Mouse (Mus musculus) forebrain, embryonic 16.5 days (tissue): ENCODE measurements around the gene Dmwd. TPM values are rescaled to one million over a fixed set of nuclear protein-coding genes. Genes with fewer than 3 reads are reported as not detected.
"Not testable (repeated sequence)": the region's sequence is repeated elsewhere in the genome, so short reads cannot be mapped to it uniquely, and the experiment has no call there.

ENCODE experiments used
- ATAC-seq: fragments of 200-750 bp; cut with Nextera tagmentation; 2 replicates; pipeline ENCODE4 v1.8.0; 2017; ENCODE audit warnings: mild to moderate bottlenecking, moderate library complexity
- H3K27ac ChIP-seq: fragments of 300-500 bp; sonication (generic); 2 replicates; pipeline ENCODE4 v1.5.1; 2014; ENCODE audit warnings: low read length, control low read depth
- H3K27me3 ChIP-seq: fragments of 300-500 bp; sonication (generic); replicated peaks from 2 replicates; pipeline ENCODE4 v1.6.1; 2014; ENCODE audit warnings: low read length; ENCODE audit not compliant: control insufficient read depth, insufficient read depth
- H3K36me3 ChIP-seq: fragments of 300-500 bp; sonication (generic); 2 replicates; pipeline ENCODE4 v1.6.1; 2014; ENCODE audit not compliant: control insufficient read depth, insufficient read depth
- H3K4me1 ChIP-seq: fragments of 300-500 bp; sonication (generic); replicated peaks from 2 replicates; pipeline ENCODE4 v1.6.1; 2014; ENCODE audit warnings: low read length; ENCODE audit not compliant: control insufficient read depth, insufficient read depth
- H3K4me2 ChIP-seq: fragments of 300-500 bp; sonication (generic); 2 replicates; pipeline ENCODE4 v1.6.1; 2014; ENCODE audit warnings: mild to moderate bottlenecking, low read length, control low read depth
- H3K4me3 ChIP-seq: fragments of 300-500 bp; sonication (generic); replicated peaks from 2 replicates; pipeline ENCODE4 v1.5.1; 2014; ENCODE audit warnings: mild to moderate bottlenecking, low read length, control low read depth
- H3K9ac ChIP-seq: fragments of 300-500 bp; sonication (generic); replicated peaks from 2 replicates; pipeline ENCODE4 v1.6.1; 2014; ENCODE audit warnings: low read depth, low read length, control low read depth
- H3K9me3 ChIP-seq: fragments of 300-500 bp; sonication (generic); 2 replicates; pipeline ENCODE4 v1.6.1; 2016; ENCODE audit warnings: low read length; ENCODE audit not compliant: control insufficient read depth
- WGBS: fragments of 180-500 bp; shearing (Covaris S2); extraction: QIAGEN DNeasy Blood & Tissue Kit; methylation state at CpG from one replicate; pipeline ENCODE4 v1.1.7; 2014; 5-methylcytosine and 5-hydroxymethylcytosine counted together
- polyA plus RNA-seq: library from polyadenylated mRNA; unstranded; fragments of >200 nt; fragmentation: Nextera tagmentation; extraction: Ambion mirVana; gene quantifications from 2 replicates; pipeline ENCODE4 v1.2.1, GENCODE M21; 2015

Dmwd gene
- polyA plus RNA-seq, 1 experiment from 2014 or later, result 28.1 TPM

DNA sequence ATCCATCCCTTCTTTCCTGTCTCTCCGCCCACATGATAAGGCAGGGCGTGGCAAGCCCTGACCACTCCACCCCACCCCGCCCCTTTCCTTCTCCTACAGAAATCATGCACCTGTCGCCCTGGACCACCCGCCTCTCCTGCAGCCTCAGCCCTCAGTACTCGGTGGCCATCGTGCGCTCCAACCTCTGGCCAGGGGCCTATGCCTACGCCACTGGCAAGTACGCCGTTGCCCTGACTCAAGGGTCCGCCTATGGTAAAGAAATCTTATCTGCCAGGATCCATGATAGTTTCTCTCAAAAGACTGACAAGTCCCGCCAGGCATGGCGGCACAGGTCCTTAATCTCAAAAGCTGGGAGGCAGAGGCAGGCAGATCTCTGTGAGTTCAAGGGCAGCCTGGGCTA is 8.1 kb upstream of the Dmwd start:
- Histone ChIP-seq H3K36me3 (no peaks in the 10 kb centered on the region), H3K4me1 (no peaks in the 10 kb centered on the region), H3K27ac (no peak overlapping the region), H3K9ac (no peak overlapping the region), H3K4me3 (no peak overlapping the region), H3K4me2 (no peak overlapping the region), H3K9me3 (no peaks in the 10 kb centered on the region), H3K27me3 (peaks cover 19% of the 10 kb centered on the region)
- WGBS, result 80% methylated on average over 14 of the region's 14 CpGs
- ATAC-seq, result no peak

DNA sequence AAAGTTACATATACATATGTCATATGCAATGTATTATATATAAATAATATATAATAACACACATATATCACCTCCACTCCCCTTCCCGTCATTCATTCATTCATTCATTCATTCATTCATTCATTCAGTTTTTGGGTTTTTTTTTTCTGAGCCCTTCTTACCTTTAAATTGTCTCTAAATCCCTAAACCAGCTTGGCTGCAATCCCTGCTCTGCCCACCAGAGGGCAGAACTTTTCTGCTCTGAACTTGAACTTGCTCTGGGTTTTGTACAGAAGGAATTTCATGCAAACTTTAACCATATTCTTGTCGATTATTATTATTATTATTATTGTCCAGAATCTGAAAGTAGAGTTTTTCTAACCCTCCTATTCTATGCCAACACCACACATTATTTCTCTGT is 7.3 kb upstream of the Dmwd start:
- no peak for ATAC-seq
- Histone ChIP-seq H3K4me1 (no peaks in the 10 kb centered on the region), H3K4me3 (no peak overlapping the region), H3K27ac (no peak overlapping the region), H3K27me3 (peaks cover 19% of the 10 kb centered on the region), H3K4me2 (no peak overlapping the region), H3K36me3 (no peaks in the 10 kb centered on the region), H3K9me3 (no peaks in the 10 kb centered on the region), H3K9ac (no peak overlapping the region)
- 2% methylated on average over 2 of the region's 2 CpGs for WGBS

- peaks cover 17% of the 10 kb centered on the region for H3K27me3 ChIP-seq
- H3K4me2 ChIP-seq, result no peak overlapping the region
- 52% methylated on average over 3 of the region's 3 CpGs for WGBS
- no peak overlapping the region for H3K4me3 ChIP-seq
- no peak overlapping the region for H3K9ac ChIP-seq
- no peak overlapping the region for H3K27ac ChIP-seq
- no peaks in the 10 kb centered on the region for H3K4me1 ChIP-seq
- ATAC-seq, result no peak
- no peaks in the 10 kb centered on the region for H3K36me3 ChIP-seq
- no peaks in the 10 kb centered on the region for H3K9me3 ChIP-seq
Observed at GRCm38 (mm10) chr7:19069500-19069899, 6.5 kb upstream of the Dmwd start.

GRCm38 (mm10) chr7:19071024-19071423 is 5.0 kb upstream of the Dmwd start:
- H3K4me3 ChIP-seq, ATAC-seq, H3K36me3 ChIP-seq, H3K9me3 ChIP-seq, H3K4me2 ChIP-seq, H3K27ac ChIP-seq, H3K4me1 ChIP-seq, H3K27me3 ChIP-seq, H3K9ac ChIP-seq: not testable (repeated sequence)
- 63% methylated on average over 3 of the region's 3 CpGs for WGBS

- Histone ChIP-seq H3K27me3 (no peaks in the 10 kb centered on the region), H3K4me2 (no peak overlapping the region), H3K4me3 (no peak overlapping the region), H3K27ac (no peak overlapping the region), H3K9ac (no peak overlapping the region), H3K9me3 (no peaks in the 10 kb centered on the region), H3K36me3 (peaks cover 4% of the 10 kb centered on the region), H3K4me1 (peaks cover 24% of the 10 kb centered on the region)
- ATAC-seq, result no peak
- 82% methylated on average over 9 of the region's 9 CpGs for WGBS
Observed at GRCm38 (mm10) chr7:19073504-19073903, 2.5 kb upstream of the Dmwd start.

DNA sequence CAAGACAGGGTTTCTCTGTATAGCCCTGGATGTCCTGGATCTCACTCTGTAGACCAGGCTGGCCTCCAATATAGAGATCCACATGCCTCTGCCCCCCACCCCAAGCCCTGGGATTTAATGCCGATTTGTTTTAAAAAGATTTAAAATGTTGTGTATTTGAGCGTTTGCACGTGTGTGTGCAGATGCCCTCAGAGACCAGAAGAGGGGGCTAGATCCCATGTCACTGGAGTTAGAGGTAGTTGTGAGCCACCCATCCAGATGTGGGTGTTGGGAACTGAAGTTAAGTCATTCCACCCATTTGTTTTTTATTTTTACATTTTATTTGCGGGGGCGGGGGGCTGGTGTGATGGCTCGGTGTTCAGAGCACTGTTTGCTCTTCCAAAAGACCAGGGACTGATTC is 1.5 kb upstream of the Dmwd start:
- Histone ChIP-seq H3K4me2 (no peak overlapping the region), H3K9me3 (no peaks in the 10 kb centered on the region), H3K36me3 (peaks cover 7% of the 10 kb centered on the region), H3K27me3 (no peaks in the 10 kb centered on the region), H3K4me1 (peaks cover 24% of the 10 kb centered on the region), H3K4me3 (no peak overlapping the region), H3K27ac (no peak overlapping the region), H3K9ac (no peak overlapping the region)
- no peak for ATAC-seq
- WGBS, result 94% methylated on average over 6 of the region's 6 CpGs

GRCm38 (mm10) chr7:19075231-19075630 is 796 bp upstream of the Dmwd start:
- 55% methylated on average over 5 of the region's 5 CpGs for WGBS
- peaks cover 24% of the 10 kb centered on the region for H3K4me1 ChIP-seq
- peak overlapping the region; percentile 66 for H3K4me2 ChIP-seq
- H3K36me3 ChIP-seq, result peaks cover 10% of the 10 kb centered on the region
- no peaks in the 10 kb centered on the region for H3K9me3 ChIP-seq
- no peak for ATAC-seq
- H3K27ac ChIP-seq, result no peak overlapping the region
- no peaks in the 10 kb centered on the region for H3K27me3 ChIP-seq
- H3K9ac ChIP-seq, result peak overlapping the region; percentile 44
- peak overlapping the region; percentile 64 for H3K4me3 ChIP-seq

- peak overlapping the region; percentile 64 for H3K4me3 ChIP-seq
- peaks cover 24% of the 10 kb centered on the region for H3K4me1 ChIP-seq
- H3K9me3 ChIP-seq, result no peaks in the 10 kb centered on the region
- ATAC-seq, result no peak
- H3K36me3 ChIP-seq, result peaks cover 21% of the 10 kb centered on the region
- peak overlapping the region; percentile 97 for H3K4me2 ChIP-seq
- H3K27ac ChIP-seq, result peak overlapping the region; percentile 58
- no peaks in the 10 kb centered on the region for H3K27me3 ChIP-seq
- WGBS, result under 1% methylated on average over 22 of the region's 22 CpGs
- peak overlapping the region; percentile 84 for H3K9ac ChIP-seq
Observed at GRCm38 (mm10) chr7:19076586-19076991, 562 bp downstream of the Dmwd start.

GRCm38 (mm10) chr7:19077761-19078160 is 1.7 kb downstream of the Dmwd start:
- H3K27me3 ChIP-seq, result no peaks in the 10 kb centered on the region
- H3K27ac ChIP-seq, result no peak overlapping the region
- H3K9me3 ChIP-seq, result no peaks in the 10 kb centered on the region
- peaks cover 24% of the 10 kb centered on the region for H3K4me1 ChIP-seq
- no peak for ATAC-seq
- 84% methylated on average over 14 of the region's 14 CpGs for WGBS
- peak overlapping the region; percentile 97 for H3K4me2 ChIP-seq
- no peak overlapping the region for H3K9ac ChIP-seq
- peak overlapping the region; percentile 64 for H3K4me3 ChIP-seq
- H3K36me3 ChIP-seq, result peaks cover 31% of the 10 kb centered on the region

- H3K27ac ChIP-seq, result no peak overlapping the region
- 74% methylated on average over 3 of the region's 3 CpGs for WGBS
- H3K9me3 ChIP-seq, result no peaks in the 10 kb centered on the region
- peaks cover 24% of the 10 kb centered on the region for H3K4me1 ChIP-seq
- no peak overlapping the region for H3K9ac ChIP-seq
- peaks cover 34% of the 10 kb centered on the region for H3K36me3 ChIP-seq
- no peaks in the 10 kb centered on the region for H3K27me3 ChIP-seq
- ATAC-seq, result no peak
- H3K4me3 ChIP-seq, result no peak overlapping the region
- no peak overlapping the region for H3K4me2 ChIP-seq
Observed at GRCm38 (mm10) chr7:19078732-19079131, 2.7 kb downstream of the Dmwd start.
